ENCODE assay signal across 7 mouse cellular contexts in genomic region chr6:116198173-116198572, GRCm38 (mm10). TPM values are rescaled to one million over a fixed set of nuclear protein-coding genes. Genes with fewer than 3 reads are reported as not detected.
DNase-seq lines count a peak whose midpoint lies in the region; TF ChIP-seq lines count a peak whose summit lies in the region.

No protein-coding gene starts in this region.

- H3K27ac ChIP-seq in ES-Bruce4 (ENCODE audit: insufficient read depth, low read length): no peak overlapping the region

- peak; percentile 27 for DNase-seq in kidney, postnatal 10 days
- no peak for DNase-seq in kidney, adult 11 months
- peak; percentile 42 for DNase-seq in WW6 (ENCODE audit: low read depth, low spot score)
- DNase-seq in kidney, postnatal 36 days: peak; percentile 33 to 51
- no peak for DNase-seq in layer of hippocampus, adult 9-10 months (ENCODE audit: low spot score)
- no peak for DNase-seq in ovary, postnatal 36 days (ENCODE audit: low spot score)

- H3K4me1 ChIP-seq in ES-Bruce4 (ENCODE audit: control insufficient read depth, insufficient read depth, low read length): no peaks in the 10 kb centered on the region

- no peak for TF ChIP-seq POLR2A in ES-Bruce4 (IDR thresholded peaks at IDR 0.05; ENCODE audit: insufficient read depth, low read length)

- H3K9ac ChIP-seq in ES-Bruce4 (ENCODE audit: low read depth, poor library complexity, severe bottlenecking): no peak overlapping the region

- H3K36me3 ChIP-seq in ES-Bruce4 (ENCODE audit: control insufficient read depth, insufficient read depth, low read length, poor library complexity, severe bottlenecking): no peaks in the 10 kb centered on the region

- no peaks in the 10 kb centered on the region for H3K27me3 ChIP-seq in ES-Bruce4 (ENCODE audit: control insufficient read depth, insufficient read depth, low read length, poor library complexity, severe bottlenecking)

- no peak for TF ChIP-seq EP300 in ES-Bruce4 (IDR thresholded peaks at IDR 0.05; ENCODE audit: insufficient read depth, low read depth, low read length)

- no peaks in the 10 kb centered on the region for H3K9me3 ChIP-seq in ES-Bruce4 (replicated peaks; ENCODE audit: control insufficient read depth, insufficient read depth, low read length, poor library complexity, severe bottlenecking)

- no peak overlapping the region for H3K4me3 ChIP-seq in ES-Bruce4 (ENCODE audit: low read depth, low read length)

- TF ChIP-seq CTCF in ES-Bruce4 (IDR thresholded peaks at IDR 0.05; ENCODE audit: low read depth, low read length): peak; percentile 5

RNA-seq across cellular contexts. Expression of gene Tmcc1, which starts 4.9 kb away (rescaled TPM):
- polyA plus RNA-seq in ES-Bruce4 (2011; ENCODE audit: insufficient read depth, insufficient read length, low read depth, missing spikeins): 20.5 and 21.3 TPM in 2 replicates

RNA-seq across cellular contexts. Expression of gene Washc2, which starts 9.7 kb away (rescaled TPM):
- polyA plus RNA-seq in ES-Bruce4 (2011; ENCODE audit: insufficient read depth, insufficient read length, low read depth, missing spikeins): 50.5 and 56.2 TPM in 2 replicates

Comparison
In these comparisons a context has a peak if more than half of its experiments do, and no peak if none do; other contexts are left out.
1. DNase-seq: peak in kidney, postnatal 10 days (single experiment), WW6 (single experiment) and kidney, postnatal 36 days (2 of 2); none in kidney, adult 11 months (single experiment), layer of hippocampus, adult 9-10 months (single experiment) and ovary, postnatal 36 days (single experiment).